Mouse (Mus musculus): Measurements from ENCODE around the gene Cfap46. TPM values are rescaled to one million over a fixed set of nuclear protein-coding genes. Genes with fewer than 3 reads are reported as not detected.

Cfap46 gene
- polyA plus RNA-seq, 2 experiments = 0.17 to 0.31 TPM

GRCm38 (mm10) chr7:139721196-139721595 is 37.6 kb upstream of the Cfap46 start:
- no peak overlapping the region for H3K27ac ChIP-seq (replicated peaks; ENCODE audit: low read depth, low read length)
- no peak for DNase-seq (ENCODE audit: low spot score)
- H3K9me3 ChIP-seq (ENCODE audit: control insufficient read depth, low read length) = no peaks in the 10 kb centered on the region
- H3K36me3 ChIP-seq (ENCODE audit: control insufficient read depth, insufficient read depth, low read length) = no peaks in the 10 kb centered on the region
- no peaks in the 10 kb centered on the region for H3K27me3 ChIP-seq (ENCODE audit: control insufficient read depth, insufficient read depth, low read length)
- H3K4me2 ChIP-seq (replicated peaks; ENCODE audit: low read depth, low read length, severe bottlenecking) = no peak overlapping the region
- ATAC-seq (ENCODE audit: low FRiP score, low read depth) = no peak
- H3K4me1 ChIP-seq (ENCODE audit: control insufficient read depth, insufficient read depth, low read length) = no peaks in the 10 kb centered on the region
- no peak overlapping the region for H3K9ac ChIP-seq (ENCODE audit: low read depth, low read length, severe bottlenecking)
- 85% methylated on average over 2 of the region's 2 CpGs for WGBS
- TF ChIP-seq POLR2A (IDR thresholded peaks at IDR 0.05; ENCODE audit: borderline replicate concordance, extremely low read depth, insufficient read depth, insufficient read length) = no peak
- no peak overlapping the region for H3K4me3 ChIP-seq (replicated peaks; ENCODE audit: low read length)

- Histone ChIP-seq H3K4me1 (ENCODE audit: control insufficient read depth, insufficient read depth, low read length) (no peaks in the 10 kb centered on the region), H3K9me3 (ENCODE audit: control insufficient read depth, low read length) (no peaks in the 10 kb centered on the region), H3K27me3 (ENCODE audit: control insufficient read depth, insufficient read depth, low read length) (no peaks in the 10 kb centered on the region), H3K27ac (replicated peaks; ENCODE audit: low read depth, low read length) (no peak overlapping the region), H3K4me2 (replicated peaks; ENCODE audit: low read depth, low read length, severe bottlenecking) (no peak overlapping the region), H3K4me3 (replicated peaks; ENCODE audit: low read length) (no peak overlapping the region), H3K36me3 (ENCODE audit: control insufficient read depth, insufficient read depth, low read length) (no peaks in the 10 kb centered on the region), H3K9ac (ENCODE audit: low read depth, low read length, severe bottlenecking) (no peak overlapping the region)
- WGBS = 81% methylated on average over 8 of the region's 8 CpGs
- no peak for DNase-seq (ENCODE audit: low spot score)
- TF ChIP-seq POLR2A (IDR thresholded peaks at IDR 0.05; ENCODE audit: borderline replicate concordance, extremely low read depth, insufficient read depth, insufficient read length) = no peak
- ATAC-seq (ENCODE audit: low FRiP score, low read depth) = no peak
Observed at GRCm38 (mm10) chr7:139717781-139718180, 34.2 kb upstream of the Cfap46 start.

- Histone ChIP-seq H3K4me3 (replicated peaks; ENCODE audit: low read length) (no peak overlapping the region), H3K4me1 (ENCODE audit: control insufficient read depth, insufficient read depth, low read length) (no peaks in the 10 kb centered on the region), H3K27ac (replicated peaks; ENCODE audit: low read depth, low read length) (no peak overlapping the region), H3K4me2 (replicated peaks; ENCODE audit: low read depth, low read length, severe bottlenecking) (no peak overlapping the region), H3K9ac (ENCODE audit: low read depth, low read length, severe bottlenecking) (no peak overlapping the region), H3K36me3 (ENCODE audit: control insufficient read depth, insufficient read depth, low read length) (no peaks in the 10 kb centered on the region), H3K27me3 (ENCODE audit: control insufficient read depth, insufficient read depth, low read length) (no peaks in the 10 kb centered on the region), H3K9me3 (ENCODE audit: control insufficient read depth, low read length) (no peaks in the 10 kb centered on the region)
- no peak for ATAC-seq (ENCODE audit: low FRiP score, low read depth)
- TF ChIP-seq POLR2A (IDR thresholded peaks at IDR 0.05; ENCODE audit: borderline replicate concordance, extremely low read depth, insufficient read depth, insufficient read length) = no peak
- DNase-seq (ENCODE audit: low spot score) = no peak
Observed at GRCm38 (mm10) chr7:139711821-139712220, 28.2 kb upstream of the Cfap46 start.

- no peak for TF ChIP-seq POLR2A (IDR thresholded peaks at IDR 0.05; ENCODE audit: borderline replicate concordance, extremely low read depth, insufficient read depth, insufficient read length)
- Histone ChIP-seq H3K4me3 (replicated peaks; ENCODE audit: low read length) (no peak overlapping the region), H3K4me1 (ENCODE audit: control insufficient read depth, insufficient read depth, low read length) (no peaks in the 10 kb centered on the region), H3K9ac (ENCODE audit: low read depth, low read length, severe bottlenecking) (no peak overlapping the region), H3K9me3 (ENCODE audit: control insufficient read depth, low read length) (no peaks in the 10 kb centered on the region), H3K27ac (replicated peaks; ENCODE audit: low read depth, low read length) (no peak overlapping the region), H3K36me3 (ENCODE audit: control insufficient read depth, insufficient read depth, low read length) (no peaks in the 10 kb centered on the region), H3K4me2 (replicated peaks; ENCODE audit: low read depth, low read length, severe bottlenecking) (no peak overlapping the region), H3K27me3 (ENCODE audit: control insufficient read depth, insufficient read depth, low read length) (no peaks in the 10 kb centered on the region)
- DNase-seq (ENCODE audit: low spot score) (peak; percentile 16), ATAC-seq (ENCODE audit: low FRiP score, low read depth) (no peak)
- 41% methylated on average over 13 of the region's 13 CpGs for WGBS
Observed at GRCm38 (mm10) chr7:139706411-139707120, 22.9 kb upstream of the Cfap46 start.

- H3K27ac ChIP-seq (replicated peaks; ENCODE audit: low read depth, low read length) = no peak overlapping the region
- H3K4me1 ChIP-seq (ENCODE audit: control insufficient read depth, insufficient read depth, low read length) = no peaks in the 10 kb centered on the region
- H3K9me3 ChIP-seq (ENCODE audit: control insufficient read depth, low read length) = no peaks in the 10 kb centered on the region
- no peak overlapping the region for H3K9ac ChIP-seq (ENCODE audit: low read depth, low read length, severe bottlenecking)
- DNase-seq (ENCODE audit: low spot score) (no peak), ATAC-seq (ENCODE audit: low FRiP score, low read depth) (no peak)
- WGBS = 84% methylated on average over 8 of the region's 8 CpGs
- no peaks in the 10 kb centered on the region for H3K27me3 ChIP-seq (ENCODE audit: control insufficient read depth, insufficient read depth, low read length)
- no peak for TF ChIP-seq POLR2A (IDR thresholded peaks at IDR 0.05; ENCODE audit: borderline replicate concordance, extremely low read depth, insufficient read depth, insufficient read length)
- no peak overlapping the region for H3K4me3 ChIP-seq (replicated peaks; ENCODE audit: low read length)
- no peaks in the 10 kb centered on the region for H3K36me3 ChIP-seq (ENCODE audit: control insufficient read depth, insufficient read depth, low read length)
- no peak overlapping the region for H3K4me2 ChIP-seq (replicated peaks; ENCODE audit: low read depth, low read length, severe bottlenecking)
Observed at GRCm38 (mm10) chr7:139705781-139706180, 22.2 kb upstream of the Cfap46 start.
